Mouse (Mus musculus): ENCODE results near the gene Haus3. TPM values are rescaled to one million over a fixed set of nuclear protein-coding genes. Genes with fewer than 3 reads are reported as not detected.

Gene Haus3
- polyA plus RNA-seq, 1 experiment from 2014 or later, result 10.5 TPM

- Histone ChIP-seq H3K4me2 (ENCODE audit: low read length) (no peak overlapping the region), H3K36me3 (ENCODE audit: control insufficient read depth, insufficient read depth, low read length) (no peaks in the 10 kb centered on the region; the same call in 1 of the 2 replicates), H3K27me3 (ENCODE audit: control insufficient read depth, insufficient read depth, low read depth, low read length) (no peaks in the 10 kb centered on the region), H3K9ac (ENCODE audit: low read depth, low read length) (no peak overlapping the region), H3K9me3 (replicated peaks; ENCODE audit: control insufficient read depth, low read length, poor library complexity, severe bottlenecking) (no peaks in the 10 kb centered on the region), H3K27ac (ENCODE audit: low read length) (no peak overlapping the region), H3K4me3 (ENCODE audit: low read depth, low read length) (no peak overlapping the region), H3K4me1 (ENCODE audit: control insufficient read depth, insufficient read depth, low read length) (peaks cover 12% of the 10 kb centered on the region)
- no peak for ATAC-seq
- WGBS, result 45% methylated on average over 4 of the region's 4 CpGs
Measured at GRCm38 (mm10) chr5:34191021-34191420, 21.7 kb upstream of the Haus3 start.

GRCm38 (mm10) chr5:34189521-34189920 is 20.2 kb upstream of the Haus3 start:
- H3K4me1 ChIP-seq (ENCODE audit: control insufficient read depth, insufficient read depth, low read length), result peaks cover 27% of the 10 kb centered on the region
- H3K36me3 ChIP-seq (ENCODE audit: control insufficient read depth, insufficient read depth, low read length), result no peaks in the 10 kb centered on the region
- H3K4me3 ChIP-seq (ENCODE audit: low read depth, low read length), result no peak overlapping the region
- no peak overlapping the region for H3K27ac ChIP-seq (ENCODE audit: low read length)
- H3K4me2 ChIP-seq (ENCODE audit: low read length), result no peak overlapping the region
- no peaks in the 10 kb centered on the region for H3K9me3 ChIP-seq (replicated peaks; ENCODE audit: control insufficient read depth, low read length, poor library complexity, severe bottlenecking)
- 67% methylated on average over 1 of the region's 1 CpGs for WGBS
- no peak overlapping the region for H3K9ac ChIP-seq (ENCODE audit: low read depth, low read length)
- no peaks in the 10 kb centered on the region for H3K27me3 ChIP-seq (ENCODE audit: control insufficient read depth, insufficient read depth, low read depth, low read length)
- ATAC-seq, result no peak

GRCm38 (mm10) chr5:34188856-34189255 is 19.5 kb upstream of the Haus3 start:
- no peak for ATAC-seq
- 84% methylated on average over 2 of the region's 2 CpGs for WGBS
- Histone ChIP-seq H3K9ac (ENCODE audit: low read depth, low read length) (no peak overlapping the region), H3K4me1 (ENCODE audit: control insufficient read depth, insufficient read depth, low read length) (peaks cover 28% of the 10 kb centered on the region), H3K36me3 (ENCODE audit: control insufficient read depth, insufficient read depth, low read length) (no peaks in the 10 kb centered on the region), H3K27me3 (ENCODE audit: control insufficient read depth, insufficient read depth, low read depth, low read length) (no peaks in the 10 kb centered on the region), H3K4me2 (ENCODE audit: low read length) (peak overlapping the region; percentile 67; the same call in 1 of the 2 replicates), H3K9me3 (replicated peaks; ENCODE audit: control insufficient read depth, low read length, poor library complexity, severe bottlenecking) (no peaks in the 10 kb centered on the region), H3K4me3 (ENCODE audit: low read depth, low read length) (no peak overlapping the region; the same call in 1 of the 2 replicates), H3K27ac (ENCODE audit: low read length) (no peak overlapping the region; the same call in 1 of the 2 replicates)

- WGBS, result under 1% methylated on average over 60 of the region's 60 CpGs
- Histone ChIP-seq H3K4me1 (ENCODE audit: control insufficient read depth, insufficient read depth, low read length) (peaks cover 36% of the 10 kb centered on the region), H3K36me3 (ENCODE audit: control insufficient read depth, insufficient read depth, low read length) (no peaks in the 10 kb centered on the region), H3K9ac (ENCODE audit: low read depth, low read length) (peak within 1 kb of the TSS; percentile 87), H3K4me2 (ENCODE audit: low read length) (peak within 1 kb of the TSS; percentile 79), H3K27ac (ENCODE audit: low read length) (peak within 1 kb of the TSS; percentile 89), H3K4me3 (ENCODE audit: low read depth, low read length) (peak within 1 kb of the TSS; percentile 92), H3K27me3 (ENCODE audit: control insufficient read depth, insufficient read depth, low read depth, low read length) (no peaks in the 10 kb centered on the region), H3K9me3 (replicated peaks; ENCODE audit: control insufficient read depth, low read length, poor library complexity, severe bottlenecking) (no peaks in the 10 kb centered on the region)
- ATAC-seq, result peak; percentile 99
Measured at GRCm38 (mm10) chr5:34187601-34188316, 18.4 kb upstream of the Haus3 start, which contains the start of gene Mxd4. Gene Mxd4, minus strand, starts transcription at chr5:34187720.

- Histone ChIP-seq H3K9ac (ENCODE audit: low read depth, low read length) (peak overlapping the region; percentile 87), H3K27me3 (ENCODE audit: control insufficient read depth, insufficient read depth, low read depth, low read length) (no peaks in the 10 kb centered on the region), H3K4me1 (ENCODE audit: control insufficient read depth, insufficient read depth, low read length) (peaks cover 36% of the 10 kb centered on the region), H3K36me3 (ENCODE audit: control insufficient read depth, insufficient read depth, low read length) (no peaks in the 10 kb centered on the region; the same call in 1 of the 2 replicates), H3K27ac (ENCODE audit: low read length) (peak overlapping the region; percentile 89), H3K9me3 (replicated peaks; ENCODE audit: control insufficient read depth, low read length, poor library complexity, severe bottlenecking) (no peaks in the 10 kb centered on the region), H3K4me2 (ENCODE audit: low read length) (peak overlapping the region; percentile 79), H3K4me3 (ENCODE audit: low read depth, low read length) (peak overlapping the region; percentile 92)
- WGBS, result under 1% methylated on average over 35 of the region's 46 CpGs
- ATAC-seq, result peak; percentile 18
Measured at GRCm38 (mm10) chr5:34186961-34187391, 17.6 kb upstream of the Haus3 start.

- Histone ChIP-seq H3K9ac (ENCODE audit: low read depth, low read length) (peak overlapping the region; percentile 87), H3K4me1 (ENCODE audit: control insufficient read depth, insufficient read depth, low read length) (peaks cover 36% of the 10 kb centered on the region), H3K27ac (ENCODE audit: low read length) (no peak overlapping the region), H3K27me3 (ENCODE audit: control insufficient read depth, insufficient read depth, low read depth, low read length) (no peaks in the 10 kb centered on the region), H3K4me3 (ENCODE audit: low read depth, low read length) (peak overlapping the region; percentile 92), H3K4me2 (ENCODE audit: low read length) (peak overlapping the region; percentile 79), H3K36me3 (ENCODE audit: control insufficient read depth, insufficient read depth, low read length) (no peaks in the 10 kb centered on the region; the same call in 1 of the 2 replicates), H3K9me3 (replicated peaks; ENCODE audit: control insufficient read depth, low read length, poor library complexity, severe bottlenecking) (no peaks in the 10 kb centered on the region)
- no peak for ATAC-seq
- WGBS, result 70% methylated on average over 2 of the region's 2 CpGs
Measured at GRCm38 (mm10) chr5:34186391-34186790, 17.1 kb upstream of the Haus3 start.

- H3K4me1 ChIP-seq (ENCODE audit: control insufficient read depth, insufficient read depth, low read length), result peaks cover 36% of the 10 kb centered on the region
- no peaks in the 10 kb centered on the region for H3K27me3 ChIP-seq (ENCODE audit: control insufficient read depth, insufficient read depth, low read depth, low read length)
- no peak for ATAC-seq
- no peaks in the 10 kb centered on the region; the same call in 1 of the 2 replicates for H3K36me3 ChIP-seq (ENCODE audit: control insufficient read depth, insufficient read depth, low read length)
- H3K9me3 ChIP-seq (replicated peaks; ENCODE audit: control insufficient read depth, low read length, poor library complexity, severe bottlenecking), result no peaks in the 10 kb centered on the region
- peak overlapping the region; percentile 79 for H3K4me2 ChIP-seq (ENCODE audit: low read length)
- peak overlapping the region; percentile 92 for H3K4me3 ChIP-seq (ENCODE audit: low read depth, low read length)
- H3K9ac ChIP-seq (ENCODE audit: low read depth, low read length), result peak overlapping the region; percentile 87
- no peak overlapping the region for H3K27ac ChIP-seq (ENCODE audit: low read length)
Measured at GRCm38 (mm10) chr5:34185791-34186190, 16.5 kb upstream of the Haus3 start.

GRCm38 (mm10) chr5:34185051-34185580 is 15.8 kb upstream of the Haus3 start:
- peak overlapping the region; percentile 87; the same call in 1 of the 2 replicates for H3K9ac ChIP-seq (ENCODE audit: low read depth, low read length)
- H3K9me3 ChIP-seq (replicated peaks; ENCODE audit: control insufficient read depth, low read length, poor library complexity, severe bottlenecking), result no peaks in the 10 kb centered on the region
- 85% methylated on average over 1 of the region's 1 CpGs for WGBS
- 0 out of 2 replicates have a peak overlapping the region, but pooled peaks have one; percentile 1 for H3K4me3 ChIP-seq (ENCODE audit: low read depth, low read length)
- H3K36me3 ChIP-seq (ENCODE audit: control insufficient read depth, insufficient read depth, low read length), result peaks cover 3% of the 10 kb centered on the region; the same call in 1 of the 2 replicates
- peaks cover 36% of the 10 kb centered on the region for H3K4me1 ChIP-seq (ENCODE audit: control insufficient read depth, insufficient read depth, low read length)
- no peak overlapping the region for H3K27ac ChIP-seq (ENCODE audit: low read length)
- ATAC-seq, result no peak
- no peaks in the 10 kb centered on the region for H3K27me3 ChIP-seq (ENCODE audit: control insufficient read depth, insufficient read depth, low read depth, low read length)
- H3K4me2 ChIP-seq (ENCODE audit: low read length), result peak overlapping the region; percentile 79

GRCm38 (mm10) chr5:34183976-34184375 is 14.6 kb upstream of the Haus3 start:
- Histone ChIP-seq H3K27ac (ENCODE audit: low read length) (no peak overlapping the region), H3K27me3 (ENCODE audit: control insufficient read depth, insufficient read depth, low read depth, low read length) (no peaks in the 10 kb centered on the region), H3K4me3 (ENCODE audit: low read depth, low read length) (no peak overlapping the region), H3K9me3 (replicated peaks; ENCODE audit: control insufficient read depth, low read length, poor library complexity, severe bottlenecking) (no peaks in the 10 kb centered on the region), H3K4me2 (ENCODE audit: low read length) (no peak overlapping the region), H3K36me3 (ENCODE audit: control insufficient read depth, insufficient read depth, low read length) (peaks cover 4% of the 10 kb centered on the region; the same call in 1 of the 2 replicates), H3K9ac (ENCODE audit: low read depth, low read length) (no peak overlapping the region), H3K4me1 (ENCODE audit: control insufficient read depth, insufficient read depth, low read length) (peaks cover 36% of the 10 kb centered on the region)
- WGBS, result 91% methylated on average over 3 of the region's 3 CpGs
- no peak for ATAC-seq

All from midbrain, embryonic 16.5 days (tissue).